Mouse (Mus musculus) heart, embryonic 10.5 days (tissue): ENCODE results near the gene Bmpr1b. TPM values are rescaled to one million over a fixed set of nuclear protein-coding genes. Genes with fewer than 3 reads are reported as not detected.

Experiments
- DNase-seq: peaks from one replicate; pipeline ENCODE4 v3.0.0-alpha.2; 2017; ENCODE audit warnings: low spot score
- H3K27ac ChIP-seq: fragments of 300-500 bp; sonication (generic); 2 replicates; pipeline ENCODE4 v1.5.1; 2016; ENCODE audit warnings: mild to moderate bottlenecking
- H3K27me3 ChIP-seq: fragments of 300-500 bp; sonication (generic); 2 replicates; pipeline ENCODE4 v1.6.1; 2016; ENCODE audit warnings: mild to moderate bottlenecking; ENCODE audit not compliant: poor library complexity, insufficient read depth, severe bottlenecking
- H3K36me3 ChIP-seq: fragments of 300-500 bp; sonication (generic); 2 replicates; pipeline ENCODE4 v1.6.1; 2016; ENCODE audit warnings: mild to moderate bottlenecking, moderate library complexity
- H3K4me1 ChIP-seq: fragments of 300-500 bp; sonication (generic); 2 replicates; pipeline ENCODE4 v1.6.1; 2016; ENCODE audit warnings: mild to moderate bottlenecking
- H3K4me3 ChIP-seq: fragments of 300-500 bp; sonication (generic); 2 replicates; pipeline ENCODE4 v1.5.1; 2016; ENCODE audit warnings: mild to moderate bottlenecking, moderate library complexity
- H3K9me3 ChIP-seq: fragments of 300-500 bp; sonication (generic); 2 replicates; pipeline ENCODE4 v1.6.1; 2016; ENCODE audit warnings: mild to moderate bottlenecking, moderate library complexity
- WGBS: fragments of 180-500 bp; shearing (Covaris S2); methylation state at CpG from one replicate; pipeline ENCODE4 v1.1.7; 2016; 5-methylcytosine and 5-hydroxymethylcytosine counted together
- polyA plus RNA-seq: library from polyadenylated mRNA; unstranded; fragments of >200 nt; fragmentation: Nextera tagmentation; extraction: Ambion mirVana; gene quantifications from 2 replicates; pipeline ENCODE4 v1.2.1, GENCODE M21; 2016

Gene Bmpr1b
- polyA plus RNA-seq, 1 experiment from 2014 or later, result 3.8 TPM

DNA sequence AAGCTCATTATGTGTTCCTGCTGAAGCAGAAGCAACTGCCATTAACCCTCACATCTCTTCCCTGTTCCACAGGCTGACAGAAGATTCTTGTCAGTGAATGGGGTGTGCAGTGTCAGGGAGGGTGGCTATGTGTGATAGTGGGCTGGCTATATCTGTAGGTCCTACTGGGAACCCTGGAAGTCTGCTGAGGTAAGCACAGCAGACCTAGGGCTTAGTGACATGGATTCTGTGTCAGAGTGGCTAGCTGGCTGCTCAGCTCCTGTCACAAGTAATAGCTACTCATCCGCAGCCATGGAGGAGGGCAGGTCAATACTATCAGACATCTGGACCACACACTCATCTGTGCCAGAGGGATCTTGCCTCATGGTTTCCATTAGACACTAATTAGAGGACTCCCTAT, 354.4 kb downstream of the Bmpr1b start:
- Histone ChIP-seq H3K4me3 (no peak overlapping the region), H3K4me1 (peaks cover 7% of the 10 kb centered on the region), H3K9me3 (no peaks in the 10 kb centered on the region), H3K36me3 (no peaks in the 10 kb centered on the region), H3K27me3 (no peaks in the 10 kb centered on the region), H3K27ac (no peak overlapping the region)
- no peak for DNase-seq
- WGBS, result 77% methylated on average over 1 of the region's 1 CpGs

DNA sequence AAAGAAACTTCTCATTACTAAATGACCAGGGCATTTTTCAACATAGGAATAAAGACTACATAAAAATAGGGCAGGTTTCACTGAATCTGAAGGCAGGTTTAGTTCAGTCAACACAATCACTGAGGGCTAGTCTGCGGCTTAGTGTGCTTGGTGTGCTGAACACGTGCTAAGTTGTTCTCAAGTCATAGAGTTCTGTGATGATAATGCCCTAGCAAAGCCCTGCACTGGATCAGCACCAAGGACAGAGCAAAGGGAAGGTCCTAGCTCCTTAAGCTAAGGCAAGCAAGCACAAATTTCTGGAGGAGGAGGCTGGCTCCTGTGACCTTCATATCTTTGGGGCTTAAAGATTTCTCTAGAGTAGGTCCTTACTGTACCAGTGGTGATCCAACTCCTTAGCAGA, 357.9 kb downstream of the Bmpr1b start:
- Histone ChIP-seq H3K9me3 (no peaks in the 10 kb centered on the region), H3K36me3 (no peaks in the 10 kb centered on the region), H3K4me1 (no peaks in the 10 kb centered on the region), H3K27ac (no peak overlapping the region), H3K4me3 (no peak overlapping the region), H3K27me3 (no peaks in the 10 kb centered on the region)
- WGBS, result 15% methylated on average over 2 of the region's 2 CpGs
- peak; percentile 80 for DNase-seq

DNA sequence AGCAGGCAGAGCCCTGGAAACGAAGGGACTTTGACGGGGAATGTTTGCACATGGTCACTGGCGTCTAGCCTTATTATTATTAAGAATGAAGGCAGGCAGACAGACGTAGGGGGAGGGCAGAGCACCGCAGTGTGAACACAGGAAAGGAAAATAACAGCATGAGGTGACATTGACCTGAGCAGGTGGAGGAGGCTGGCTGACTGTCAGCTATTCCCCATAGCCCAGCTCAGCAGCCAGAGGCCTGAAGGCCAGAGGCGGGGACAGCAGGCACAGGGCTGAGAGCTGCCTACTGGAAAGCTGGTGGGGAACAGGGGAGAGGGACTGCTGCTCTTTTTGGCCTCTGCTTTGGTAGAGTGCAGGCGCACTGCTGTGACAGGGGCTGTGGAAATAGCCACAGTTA, 358.3 kb downstream of the Bmpr1b start:
- DNase-seq, result no peak
- Histone ChIP-seq H3K27me3 (no peaks in the 10 kb centered on the region), H3K27ac (no peak overlapping the region), H3K4me3 (no peak overlapping the region), H3K4me1 (no peaks in the 10 kb centered on the region), H3K36me3 (no peaks in the 10 kb centered on the region), H3K9me3 (no peaks in the 10 kb centered on the region)
- 55% methylated on average over 7 of the region's 7 CpGs for WGBS

DNA sequence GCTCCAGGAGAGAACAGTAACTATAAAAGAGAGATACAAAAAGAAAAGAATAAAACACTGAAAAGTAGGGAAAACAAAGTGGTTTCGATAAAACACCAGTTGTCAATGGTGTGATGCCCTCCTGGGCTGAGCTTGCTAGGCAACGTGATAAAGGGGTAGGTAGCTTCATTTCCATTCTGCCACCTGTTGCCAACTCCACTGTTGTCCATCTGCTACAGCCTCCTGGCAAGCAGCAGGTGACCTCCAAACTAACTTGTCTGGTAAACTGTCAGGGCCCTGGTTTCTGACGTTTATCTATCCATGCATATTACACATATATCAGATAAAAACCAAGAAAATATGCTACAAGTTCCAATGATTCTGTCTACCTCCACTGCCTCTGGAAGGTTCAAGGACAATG, 359.6 kb downstream of the Bmpr1b start:
- H3K4me1 ChIP-seq, result no peaks in the 10 kb centered on the region
- H3K9me3 ChIP-seq, result no peaks in the 10 kb centered on the region
- no peak overlapping the region for H3K27ac ChIP-seq
- no peaks in the 10 kb centered on the region for H3K27me3 ChIP-seq
- H3K36me3 ChIP-seq, result no peaks in the 10 kb centered on the region
- no peak overlapping the region for H3K4me3 ChIP-seq
- DNase-seq, result no peak
- WGBS, result 65% methylated on average over 3 of the region's 3 CpGs

DNA sequence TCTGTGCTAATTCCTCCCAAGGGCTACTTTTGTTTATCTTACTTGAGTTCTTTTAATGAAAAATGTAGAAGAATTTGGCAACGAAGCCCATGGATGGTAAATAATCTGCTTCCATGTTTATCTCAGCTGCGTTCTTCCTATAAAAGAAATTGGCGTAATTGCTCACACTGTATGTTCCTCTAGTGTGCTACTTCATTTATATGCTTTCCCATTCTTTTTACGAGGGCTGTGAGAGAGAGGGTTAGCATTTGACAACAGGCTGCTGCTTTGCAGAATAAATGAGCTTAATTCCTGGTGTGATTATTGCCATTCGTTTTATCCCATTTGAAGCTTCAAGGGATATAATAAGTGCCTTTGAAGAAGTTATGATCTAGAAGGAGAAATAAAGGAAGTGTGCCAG, 365.1 kb downstream of the Bmpr1b start:
- Histone ChIP-seq H3K4me1 (no peaks in the 10 kb centered on the region), H3K27me3 (no peaks in the 10 kb centered on the region), H3K4me3 (no peak overlapping the region), H3K27ac (no peak overlapping the region), H3K36me3 (0 out of 2 replicates have a peak, but pooled peaks cover 3% of the 10 kb centered on the region), H3K9me3 (no peaks in the 10 kb centered on the region)
- WGBS, result 88% methylated on average over 5 of the region's 5 CpGs
- DNase-seq, result no peak

DNA sequence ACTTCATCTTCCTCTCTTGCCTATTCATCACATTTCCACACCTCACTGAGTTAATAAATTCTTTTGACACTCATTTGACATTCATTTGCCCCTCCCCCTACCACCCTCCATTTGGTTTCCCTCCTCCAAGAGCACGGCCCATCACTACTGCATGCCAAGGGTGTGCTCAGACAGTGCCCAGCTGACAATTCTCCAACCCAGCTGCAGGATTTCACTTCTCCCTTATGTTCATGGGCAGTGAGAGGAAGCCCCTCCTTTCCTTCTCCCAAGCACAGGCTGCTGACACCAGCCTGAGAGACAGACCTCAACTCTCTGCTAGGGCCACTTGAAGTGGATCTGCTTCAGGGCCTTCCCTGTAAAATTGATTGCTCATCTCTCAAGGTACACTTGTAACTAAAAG, 371.4 kb downstream of the Bmpr1b start:
- Histone ChIP-seq H3K4me1 (no peaks in the 10 kb centered on the region), H3K27me3 (no peaks in the 10 kb centered on the region), H3K27ac (no peak overlapping the region), H3K36me3 (0 out of 2 replicates have a peak, but pooled peaks cover 3% of the 10 kb centered on the region), H3K4me3 (no peak overlapping the region), H3K9me3 (no peaks in the 10 kb centered on the region)
- no peak for DNase-seq
- WGBS, result 39% methylated on average over 1 of the region's 1 CpGs

DNA sequence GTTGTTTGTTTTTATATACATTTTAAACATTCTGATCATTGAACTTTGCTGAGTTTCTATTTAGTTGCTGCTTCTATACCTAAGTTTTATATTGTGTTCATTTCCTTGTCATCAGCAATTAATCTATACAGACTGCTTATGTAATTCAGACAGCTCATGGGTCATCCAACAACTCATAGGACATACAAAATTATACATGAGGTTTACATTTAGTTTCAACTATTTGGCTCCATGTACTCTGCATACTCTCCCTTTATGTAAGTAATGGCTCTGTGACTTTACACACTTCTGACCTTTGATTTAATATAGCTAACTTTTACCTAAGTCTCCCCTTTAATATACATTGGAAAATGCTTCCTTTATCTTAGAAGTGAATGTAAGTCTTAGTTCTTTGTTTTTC, 371.9 kb downstream of the Bmpr1b start:
- no peaks in the 10 kb centered on the region for H3K9me3 ChIP-seq
- H3K36me3 ChIP-seq, result 0 out of 2 replicates have a peak, but pooled peaks cover 3% of the 10 kb centered on the region
- no peak overlapping the region for H3K4me3 ChIP-seq
- H3K4me1 ChIP-seq, result no peaks in the 10 kb centered on the region
- no peak for DNase-seq
- H3K27ac ChIP-seq, result no peak overlapping the region
- no peaks in the 10 kb centered on the region for H3K27me3 ChIP-seq

DNA sequence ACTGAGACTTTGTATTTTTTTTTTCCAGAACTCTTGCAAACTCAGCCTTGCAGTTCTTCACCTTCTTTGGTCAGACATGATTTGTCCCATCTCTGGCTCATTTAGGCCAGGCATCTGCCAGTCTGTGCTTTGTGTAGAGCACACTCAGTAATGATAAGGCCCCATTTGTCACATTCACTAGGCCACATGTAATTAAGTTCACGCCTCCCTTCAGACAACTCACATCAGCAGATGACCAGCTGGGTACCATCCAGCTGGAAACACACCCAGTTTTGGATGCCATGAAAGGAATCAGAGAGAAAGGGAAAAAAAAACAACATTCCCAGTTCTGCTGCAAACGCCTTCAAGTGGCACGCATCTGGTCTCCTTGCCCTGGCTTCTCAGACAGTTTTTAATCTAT, 374.9 kb downstream of the Bmpr1b start:
- no peaks in the 10 kb centered on the region for H3K9me3 ChIP-seq
- H3K36me3 ChIP-seq, result no peaks in the 10 kb centered on the region
- H3K4me1 ChIP-seq, result no peaks in the 10 kb centered on the region
- H3K27ac ChIP-seq, result no peak overlapping the region
- DNase-seq, result no peak
- no peaks in the 10 kb centered on the region for H3K27me3 ChIP-seq
- 79% methylated on average over 3 of the region's 3 CpGs for WGBS
- H3K4me3 ChIP-seq, result no peak overlapping the region

DNA sequence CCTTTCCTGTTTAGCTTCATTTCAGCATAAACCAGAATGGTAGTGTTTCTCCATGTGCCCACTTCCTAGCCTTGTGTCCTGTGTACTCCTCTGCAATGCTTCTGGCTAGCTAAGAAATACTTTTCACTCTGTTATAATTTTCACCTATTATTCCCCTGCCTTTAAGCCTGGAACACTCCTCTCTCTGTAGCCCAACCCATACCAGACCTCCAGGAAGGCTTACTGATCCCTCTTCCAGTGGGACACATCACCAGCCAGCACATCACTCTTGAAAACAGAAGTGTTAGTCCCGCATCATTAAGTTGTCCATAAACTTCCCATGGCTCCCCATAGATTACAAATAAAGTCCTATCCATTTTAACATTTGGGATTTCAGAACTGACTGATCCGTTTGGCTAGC, 375.5 kb downstream of the Bmpr1b start:
- Histone ChIP-seq H3K9me3 (no peaks in the 10 kb centered on the region), H3K4me1 (no peaks in the 10 kb centered on the region), H3K36me3 (no peaks in the 10 kb centered on the region), H3K27ac (no peak overlapping the region), H3K27me3 (no peaks in the 10 kb centered on the region), H3K4me3 (no peak overlapping the region)
- WGBS, result 74% methylated on average over 2 of the region's 2 CpGs
- no peak for DNase-seq

DNA sequence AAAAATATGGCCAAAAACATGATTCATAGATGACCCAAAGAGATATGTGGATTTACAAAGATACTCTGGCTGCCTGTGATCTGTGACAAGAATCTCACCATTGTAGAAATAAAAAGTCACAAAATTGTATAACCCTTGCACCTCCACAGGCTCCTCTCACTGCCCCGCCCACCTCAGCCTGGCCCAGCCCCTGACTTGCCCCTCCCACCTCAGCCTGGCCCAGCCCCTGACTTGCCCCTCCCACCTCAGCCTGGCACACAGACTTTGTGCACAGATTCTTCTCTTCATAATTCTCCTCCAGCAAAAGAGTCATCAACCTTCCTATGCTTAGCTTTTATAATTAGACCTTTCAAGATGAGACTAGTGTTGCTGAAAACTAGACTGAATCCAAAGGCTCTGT, 377.1 kb downstream of the Bmpr1b start:
- no peak overlapping the region for H3K4me3 ChIP-seq
- no peak for DNase-seq

DNA sequence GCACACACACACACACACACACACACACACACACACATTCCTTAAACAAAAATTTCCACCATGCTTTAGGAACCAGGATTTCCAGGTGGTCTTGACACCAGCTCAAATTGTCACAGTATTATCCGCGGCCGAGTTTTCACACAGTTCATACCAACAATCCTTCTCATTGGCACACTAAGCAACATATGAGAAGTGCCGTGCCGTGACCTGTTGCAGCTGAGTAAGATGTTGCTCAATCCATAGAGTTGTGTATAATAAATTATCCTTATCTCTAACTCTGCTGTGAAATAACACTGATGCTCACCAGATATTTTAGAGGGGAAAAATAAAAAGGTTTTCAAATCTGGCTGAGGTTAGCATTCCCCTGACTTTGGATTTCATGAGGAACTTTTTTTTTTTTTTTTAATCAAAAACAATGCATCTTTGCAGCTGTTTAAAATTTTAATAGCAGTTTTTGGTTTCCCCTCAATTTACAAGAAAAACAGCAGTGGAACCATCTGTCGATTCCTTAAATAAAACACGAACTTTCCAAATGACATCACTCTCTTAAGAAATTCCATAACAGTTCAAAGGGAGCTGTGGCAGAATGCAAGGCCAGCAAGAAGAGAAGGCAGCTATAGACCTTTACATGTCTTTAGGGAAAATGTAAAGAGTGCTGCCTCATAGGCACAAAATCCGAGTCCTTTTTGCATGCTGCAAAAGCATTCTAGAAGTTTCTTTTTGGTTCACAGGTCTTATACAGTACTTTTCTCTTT, 378.0 kb downstream of the Bmpr1b start:
- Histone ChIP-seq H3K9me3 (no peaks in the 10 kb centered on the region), H3K36me3 (no peaks in the 10 kb centered on the region), H3K27me3 (no peaks in the 10 kb centered on the region), H3K4me3 (no peak overlapping the region), H3K4me1 (no peaks in the 10 kb centered on the region), H3K27ac (no peak overlapping the region)
- WGBS, result 84% methylated on average over 8 of the region's 8 CpGs
- no peak for DNase-seq

More for the DNA sequence above, 377.1 kb downstream of the Bmpr1b start:
- Histone ChIP-seq H3K9me3 (no peaks in the 10 kb centered on the region), H3K4me1 (no peaks in the 10 kb centered on the region), H3K27ac (no peak overlapping the region), H3K36me3 (no peaks in the 10 kb centered on the region), H3K27me3 (no peaks in the 10 kb centered on the region)
- 73% methylated on average over 1 of the region's 1 CpGs for WGBS
